Mouse (Mus musculus) bone marrow macrophage, adult 2 months (primary cell): ENCODE results near the gene Hmgb1.

Source experiments
- CTCF ChIP-seq: IDR thresholded peaks from 2 replicates; pipeline ENCODE4 v1.5.1; 2012; ENCODE audit warnings: low read depth, mild to moderate bottlenecking, low read length, moderate library complexity
- POLR2A ChIP-seq: IDR thresholded peaks from 2 replicates; pipeline ENCODE4 v1.6.1; 2012; ENCODE audit warnings: mild to moderate bottlenecking, low read depth, low read length, borderline replicate concordance

- TF ChIP-seq CTCF (0 out of 2 replicates have a peak, but pooled peaks have one; percentile 17), POLR2A (no peak)
These were observed 156.9 kb downstream of the Hmgb1 start for GRCm38 (mm10) chr5:149027389-149027788.
